Mouse (Mus musculus) limb, embryonic 13.5 days (tissue): Measurements from ENCODE around the gene Ifna16. TPM values are rescaled to one million over a fixed set of nuclear protein-coding genes. Genes with fewer than 3 reads are reported as not detected.

Source experiments
- ATAC-seq: fragments of 200-750 bp; cut with Nextera tagmentation; 2 replicates; pipeline ENCODE4 v1.8.0; 2017; ENCODE audit warnings: low read depth, moderate number of reproducible peaks, moderate TSS enrichment; ENCODE audit not compliant: low FRiP score
- H3K27ac ChIP-seq: fragments of 300-500 bp; sonication (generic); 2 replicates; pipeline ENCODE4 v1.5.1; 2015; ENCODE audit warnings: inconsistent platforms, mild to moderate bottlenecking, moderate library complexity
- H3K27me3 ChIP-seq: fragments of 300-500 bp; sonication (generic); 2 replicates; pipeline ENCODE4 v1.6.1; 2015; ENCODE audit warnings: mild to moderate bottlenecking, inconsistent platforms
- H3K36me3 ChIP-seq: fragments of 300-500 bp; sonication (generic); 2 replicates; pipeline ENCODE4 v1.6.1; 2015; ENCODE audit warnings: inconsistent platforms, mild to moderate bottlenecking, moderate library complexity
- H3K4me1 ChIP-seq: fragments of 300-500 bp; sonication (generic); 2 replicates; pipeline ENCODE4 v1.6.1; 2015; ENCODE audit warnings: inconsistent platforms
- H3K4me2 ChIP-seq: fragments of 300-500 bp; sonication (generic); replicated peaks from 2 replicates; pipeline ENCODE4 v1.6.1; 2015; ENCODE audit warnings: inconsistent platforms, mild to moderate bottlenecking, moderate library complexity
- H3K4me3 ChIP-seq: fragments of 300-500 bp; sonication (generic); 2 replicates; pipeline ENCODE4 v1.5.1; 2015; ENCODE audit warnings: moderate library complexity, mild to moderate bottlenecking, inconsistent platforms
- H3K9ac ChIP-seq: fragments of 300-500 bp; sonication (generic); 2 replicates; pipeline ENCODE4 v1.6.1; 2015; ENCODE audit warnings: mild to moderate bottlenecking, inconsistent platforms
- H3K9me3 ChIP-seq: fragments of 300-500 bp; sonication (generic); 2 replicates; pipeline ENCODE4 v1.6.1; 2016; ENCODE audit warnings: inconsistent platforms
- WGBS: fragments of 180-500 bp; shearing (Covaris S2); methylation state at CpG from one replicate; pipeline ENCODE4 v1.1.7; 2015; 5-methylcytosine and 5-hydroxymethylcytosine counted together
- polyA plus RNA-seq: library from polyadenylated mRNA; unstranded; fragments of >200 nt; fragmentation: Nextera tagmentation; extraction: Ambion mirVana; gene quantifications from 2 replicates; pipeline ENCODE4 v1.2.1, GENCODE M21; 2015

Ifna16 gene
- polyA plus RNA-seq, 1 experiment from 2014 or later, result not detected

GRCm38 (mm10) chr4:88696237-88696884, 19.6 kb upstream of the Ifna16 start:
- Histone ChIP-seq H3K36me3 (no peaks in the 10 kb centered on the region), H3K4me1 (no peaks in the 10 kb centered on the region), H3K27me3 (no peaks in the 10 kb centered on the region; the same call in 1 of the 2 replicates), H3K27ac (no peak overlapping the region), H3K9me3 (no peaks in the 10 kb centered on the region), H3K4me2 (no peak overlapping the region), H3K4me3 (no peak overlapping the region), H3K9ac (no peak overlapping the region)
- 29% methylated on average over 3 of the region's 3 CpGs for WGBS
- peak; percentile 69 for ATAC-seq

DNA sequence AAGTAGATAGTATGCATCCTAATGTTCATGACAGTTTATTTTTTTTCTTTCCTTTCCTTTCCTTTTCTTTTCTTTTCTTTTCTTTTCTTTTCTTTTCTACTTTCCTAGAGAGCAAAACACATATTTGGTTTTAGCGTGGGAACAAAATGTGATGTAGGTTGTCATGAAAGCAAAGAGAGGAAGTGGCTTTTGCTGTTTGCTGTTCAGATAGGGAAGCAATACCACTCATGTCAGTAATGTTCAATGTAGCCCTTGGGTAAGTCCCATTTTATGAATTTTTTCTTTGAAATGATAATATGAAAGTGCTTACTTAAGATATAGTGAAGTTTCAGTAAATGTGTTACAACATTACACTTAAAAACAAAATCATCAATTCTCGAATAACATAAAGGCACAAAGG, 16.7 kb upstream of the Ifna16 start:
- H3K9me3 ChIP-seq, result no peaks in the 10 kb centered on the region
- no peak for ATAC-seq
- no peak overlapping the region for H3K9ac ChIP-seq
- H3K4me2 ChIP-seq, result no peak overlapping the region
- H3K4me1 ChIP-seq, result no peaks in the 10 kb centered on the region
- no peak overlapping the region for H3K27ac ChIP-seq
- no peaks in the 10 kb centered on the region for H3K36me3 ChIP-seq
- no peaks in the 10 kb centered on the region; the same call in 1 of the 2 replicates for H3K27me3 ChIP-seq
- 91% methylated on average over 2 of the region's 2 CpGs for WGBS
- H3K4me3 ChIP-seq, result no peak overlapping the region

GRCm38 (mm10) chr4:88692537-88692936, 15.8 kb upstream of the Ifna16 start:
- Histone ChIP-seq H3K9ac (no peak overlapping the region), H3K9me3 (no peaks in the 10 kb centered on the region), H3K4me2 (no peak overlapping the region), H3K27me3 (no peaks in the 10 kb centered on the region; the same call in 1 of the 2 replicates), H3K27ac (no peak overlapping the region), H3K36me3 (no peaks in the 10 kb centered on the region), H3K4me1 (no peaks in the 10 kb centered on the region), H3K4me3 (no peak overlapping the region)
- ATAC-seq, result no peak
- WGBS, result 81% methylated on average over 1 of the region's 1 CpGs

DNA sequence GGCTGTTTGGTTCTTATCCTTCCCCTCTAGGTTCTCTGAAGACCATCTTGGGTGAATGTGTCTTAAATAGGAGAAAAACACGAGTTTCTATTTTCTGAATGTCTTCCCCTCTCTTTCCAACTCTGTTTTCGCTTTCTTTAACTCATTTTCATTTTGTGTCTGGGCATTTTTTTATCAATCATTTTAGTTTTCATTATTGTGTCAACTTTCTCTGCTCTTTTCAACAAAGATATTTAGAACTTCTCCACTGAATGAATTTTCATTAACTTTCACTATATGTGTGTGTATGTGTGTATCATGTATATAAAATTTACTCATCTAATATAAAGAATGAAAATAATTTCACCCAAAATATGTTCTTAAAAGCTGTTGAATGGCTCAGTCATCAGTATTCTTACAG, 14.5 kb upstream of the Ifna16 start, which contains the start of gene Ifnab:
Gene Ifnab (minus strand): TSS at position 101 of the 400 bp plus-strand sequence.
- 70% methylated on average over 2 of the region's 2 CpGs for WGBS
- no peak within 1 kb of the TSS for H3K4me2 ChIP-seq

GRCm38 (mm10) chr4:88683812-88684211, 7.1 kb upstream of the Ifna16 start, which contains the start of gene Ifna2:
Gene Ifna2 (minus strand): TSS chr4:88683912.
- Histone ChIP-seq H3K4me1 (no peaks in the 10 kb centered on the region), H3K9ac (no peak within 1 kb of the TSS), H3K27me3 (no peaks in the 10 kb centered on the region), H3K4me3 (no peak within 1 kb of the TSS), H3K36me3 (no peaks in the 10 kb centered on the region), H3K9me3 (no peaks in the 10 kb centered on the region), H3K27ac (no peak within 1 kb of the TSS), H3K4me2 (no peak within 1 kb of the TSS)
- 84% methylated on average over 1 of the region's 1 CpGs for WGBS
- ATAC-seq, result no peak

More for the DNA sequence above, 14.5 kb upstream of the Ifna16 start, which contains the start of gene Ifnab:
- H3K36me3 ChIP-seq, result no peaks in the 10 kb centered on the region
- ATAC-seq, result no peak
- H3K27ac ChIP-seq, result no peak within 1 kb of the TSS
- H3K9me3 ChIP-seq, result no peaks in the 10 kb centered on the region
- no peaks in the 10 kb centered on the region for H3K27me3 ChIP-seq
- no peak within 1 kb of the TSS for H3K9ac ChIP-seq
- H3K4me3 ChIP-seq, result no peak within 1 kb of the TSS
- H3K4me1 ChIP-seq, result no peaks in the 10 kb centered on the region

DNA sequence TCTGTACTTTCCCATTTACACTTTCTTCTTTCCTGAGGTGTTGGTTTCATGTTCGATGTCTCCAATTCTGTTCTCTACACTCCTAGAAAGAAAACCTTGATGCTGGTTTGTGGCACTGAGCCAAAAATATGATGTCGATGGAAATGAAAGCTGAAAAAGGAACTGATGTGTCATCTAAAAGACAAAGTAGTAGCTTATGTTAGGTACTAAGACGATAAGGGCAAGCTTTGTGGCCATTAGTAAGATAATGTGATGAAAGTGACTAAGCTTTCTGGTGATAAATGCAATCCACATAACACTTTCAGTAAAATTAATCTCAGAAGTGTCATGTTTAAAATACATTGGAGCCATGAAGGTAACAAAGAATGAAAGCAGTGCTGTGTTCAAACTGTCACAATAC, 4.6 kb upstream of the Ifna16 start:
- WGBS, result 79% methylated on average over 3 of the region's 3 CpGs
- Histone ChIP-seq H3K9me3 (no peaks in the 10 kb centered on the region), H3K4me2 (no peak overlapping the region), H3K36me3 (no peaks in the 10 kb centered on the region), H3K27me3 (no peaks in the 10 kb centered on the region), H3K4me1 (no peaks in the 10 kb centered on the region), H3K9ac (no peak overlapping the region), H3K27ac (no peak overlapping the region), H3K4me3 (no peak overlapping the region)
- ATAC-seq, result no peak

DNA sequence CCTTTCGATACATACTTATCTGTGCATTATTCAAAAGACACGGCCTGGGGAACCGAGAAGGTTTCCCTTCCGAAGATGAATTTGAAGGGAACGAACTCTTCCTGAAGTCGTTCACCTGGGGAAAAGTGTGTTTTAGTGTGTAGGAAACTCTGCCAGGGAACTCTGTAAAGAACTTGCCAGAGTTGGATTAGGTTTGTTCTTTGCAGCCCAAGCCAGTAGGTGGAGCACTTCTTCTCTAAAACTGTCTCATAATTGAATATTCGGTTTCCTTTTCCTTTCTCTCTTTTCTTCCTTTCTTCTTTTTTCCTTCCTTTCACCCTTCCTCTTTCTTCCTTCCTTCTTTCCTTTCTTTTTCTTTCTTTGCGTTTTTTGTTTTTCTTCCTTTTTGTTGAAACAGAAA, 3.6 kb upstream of the Ifna16 start:
- Histone ChIP-seq H3K4me3 (no peak overlapping the region), H3K27ac (no peak overlapping the region)

DNA sequence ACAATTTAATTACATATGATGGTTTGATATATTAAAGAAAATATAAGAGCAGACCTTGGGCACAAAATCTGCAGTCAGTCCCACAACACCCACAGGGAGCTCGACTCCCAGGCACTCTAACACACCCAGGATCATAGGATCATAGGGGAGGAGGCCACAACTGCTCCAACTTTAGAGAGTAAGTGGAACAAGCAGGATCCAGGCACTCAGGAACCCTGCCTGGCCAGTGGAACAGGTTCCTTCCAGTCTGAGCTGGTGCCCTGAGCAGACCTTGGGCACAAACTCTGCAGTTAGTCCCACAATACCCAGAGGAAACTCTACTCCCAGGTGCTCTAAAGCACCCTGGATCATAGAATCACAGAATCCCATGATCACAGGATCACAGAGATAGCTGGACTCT, 21.3 kb downstream of the Ifna16 start:
- H3K4me2 ChIP-seq, result no peak overlapping the region
- no peaks in the 10 kb centered on the region for H3K36me3 ChIP-seq
- H3K4me1 ChIP-seq, result no peaks in the 10 kb centered on the region
- no peak overlapping the region for H3K27ac ChIP-seq
- WGBS, result 41% methylated on average over 1 of the region's 1 CpGs
- no peaks in the 10 kb centered on the region; the same call in 1 of the 2 replicates for H3K9me3 ChIP-seq
- no peak overlapping the region for H3K9ac ChIP-seq
- no peak overlapping the region for H3K4me3 ChIP-seq
- no peak for ATAC-seq
- no peaks in the 10 kb centered on the region for H3K27me3 ChIP-seq

More for the DNA sequence above, 3.6 kb upstream of the Ifna16 start:
- Histone ChIP-seq H3K4me1 (no peaks in the 10 kb centered on the region), H3K9me3 (no peaks in the 10 kb centered on the region), H3K9ac (no peak overlapping the region), H3K4me2 (no peak overlapping the region), H3K27me3 (no peaks in the 10 kb centered on the region), H3K36me3 (no peaks in the 10 kb centered on the region)
- 48% methylated on average over 8 of the region's 8 CpGs for WGBS
- ATAC-seq, result no peak

DNA sequence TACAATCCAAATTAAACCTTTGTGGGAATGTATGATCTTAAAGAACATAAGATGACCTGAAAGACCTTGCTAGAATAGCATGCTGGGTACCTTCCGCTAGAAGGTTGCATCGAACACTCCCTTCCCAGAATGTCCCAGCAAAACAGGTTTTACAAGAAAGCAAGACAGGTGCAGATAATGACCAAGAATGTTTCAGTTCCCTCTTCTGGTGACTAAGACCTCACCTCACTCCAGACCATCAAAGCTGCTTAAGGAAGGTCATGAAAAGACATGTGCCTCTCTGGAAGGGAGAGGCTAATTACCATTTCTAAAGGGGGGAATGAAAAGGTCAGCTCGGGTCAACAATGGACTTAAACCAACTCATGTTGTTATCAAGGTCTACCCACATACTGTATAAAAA, 23.1 kb downstream of the Ifna16 start:
- no peak for ATAC-seq
- Histone ChIP-seq H3K27ac (no peak overlapping the region), H3K9ac (no peak overlapping the region), H3K4me1 (no peaks in the 10 kb centered on the region), H3K9me3 (no peaks in the 10 kb centered on the region; the same call in 1 of the 2 replicates), H3K4me3 (no peak overlapping the region), H3K4me2 (no peak overlapping the region), H3K27me3 (no peaks in the 10 kb centered on the region), H3K36me3 (no peaks in the 10 kb centered on the region)
- WGBS, result 84% methylated on average over 3 of the region's 3 CpGs

DNA sequence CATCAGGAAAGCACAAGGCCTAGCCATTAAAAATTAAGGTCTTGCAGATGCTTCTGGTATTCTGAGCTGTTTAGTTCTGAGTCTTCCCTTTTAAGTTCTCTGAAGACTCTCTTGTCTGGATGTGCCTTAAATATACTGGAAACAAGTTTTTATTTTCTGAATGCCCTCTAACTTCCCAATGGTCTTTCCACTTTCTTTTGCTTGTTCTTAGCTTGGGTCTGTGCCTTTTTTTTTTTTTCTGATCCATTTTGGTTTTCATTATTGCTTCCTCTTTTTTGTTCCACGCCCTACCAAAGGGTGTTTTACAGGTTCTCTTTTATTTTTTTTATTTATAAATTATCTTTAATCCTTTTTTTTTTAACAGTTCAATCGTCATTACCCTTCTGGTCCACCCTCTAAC, 32.4 kb downstream of the Ifna16 start, which contains the start of gene Ifna13:
Gene Ifna13 (minus strand): TSS at position 101 of the 400 bp plus-strand sequence.
- Histone ChIP-seq H3K9ac (no peak within 1 kb of the TSS), H3K27me3 (no peaks in the 10 kb centered on the region), H3K4me1 (no peaks in the 10 kb centered on the region), H3K9me3 (no peaks in the 10 kb centered on the region), H3K27ac (no peak within 1 kb of the TSS), H3K4me3 (no peak within 1 kb of the TSS), H3K36me3 (no peaks in the 10 kb centered on the region), H3K4me2 (no peak within 1 kb of the TSS)
- no peak for ATAC-seq
- 60% methylated on average over 2 of the region's 2 CpGs for WGBS

DNA sequence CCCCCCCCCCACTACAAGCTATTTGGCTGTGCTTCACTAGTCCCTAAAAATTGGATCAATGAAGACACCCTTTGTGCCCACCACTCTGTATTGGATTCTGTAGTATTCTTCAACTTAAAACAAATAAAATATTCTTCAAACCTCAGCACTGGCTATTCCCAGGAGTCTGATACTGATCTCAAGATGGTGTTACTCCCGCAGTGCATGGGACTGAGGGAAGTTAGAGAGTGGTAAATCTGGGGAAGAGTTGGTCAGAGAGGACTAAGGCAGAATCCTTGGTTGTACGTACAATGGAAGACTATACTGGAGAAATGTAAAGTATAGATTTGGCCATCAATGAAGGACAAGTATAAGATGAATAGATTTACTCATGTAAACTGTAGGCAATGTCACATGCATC, 34.2 kb downstream of the Ifna16 start:
- no peaks in the 10 kb centered on the region for H3K27me3 ChIP-seq
- no peak overlapping the region for H3K27ac ChIP-seq
- H3K9ac ChIP-seq, result no peak overlapping the region
- 21% methylated on average over 2 of the region's 2 CpGs for WGBS
- no peaks in the 10 kb centered on the region for H3K4me1 ChIP-seq
- no peak overlapping the region for H3K4me2 ChIP-seq
- ATAC-seq, result no peak
- no peaks in the 10 kb centered on the region for H3K36me3 ChIP-seq
- no peak overlapping the region for H3K4me3 ChIP-seq
- H3K9me3 ChIP-seq, result no peaks in the 10 kb centered on the region

- peak overlapping the region; percentile 58 for H3K4me2 ChIP-seq
- no peaks in the 10 kb centered on the region for H3K9me3 ChIP-seq
- H3K27me3 ChIP-seq, result no peaks in the 10 kb centered on the region
- H3K4me1 ChIP-seq, result no peaks in the 10 kb centered on the region
- ATAC-seq, result peak; percentile 92
- H3K27ac ChIP-seq, result no peak overlapping the region
- no peaks in the 10 kb centered on the region for H3K36me3 ChIP-seq
- peak overlapping the region; percentile 41 for H3K4me3 ChIP-seq
- 8% methylated on average over 11 of the region's 11 CpGs for WGBS
- peak overlapping the region; percentile 39; the same call in 1 of the 2 replicates for H3K9ac ChIP-seq
Measured at GRCm38 (mm10) chr4:88641077-88641831, 35.5 kb downstream of the Ifna16 start.
